Mouse (Mus musculus) stomach, postnatal 0 days (tissue): ENCODE results near the gene Pcdh9.

Source experiments
- CTCF ChIP-seq: IDR thresholded peaks from 2 replicates; pipeline ENCODE4 v1.5.1; 2016; ENCODE audit warnings: antibody characterized with exemption, low read depth, mild to moderate bottlenecking, moderate library complexity
- EP300 ChIP-seq: optimal IDR thresholded peaks from 2 replicates; pipeline ENCODE3; 2016; ENCODE audit warnings: antibody characterized with exemption

GRCm38 (mm10) chr14:93061824-93062620, 828.5 kb downstream of the Pcdh9 start:
- TF ChIP-seq EP300, result no peak
- no peak for TF ChIP-seq CTCF
